Comparison of ENCODE assay signal across 36 mouse cellular contexts in genomic region chr9:119567800-119568199, GRCm38 (mm10). TPM values are rescaled to one million over a fixed set of nuclear protein-coding genes. Genes with fewer than 3 reads are reported as not detected.
"Had no signal": no experiment of that assay in that cellular context is flagged by ENCODE, and none has a peak within 500 bp of the region (broad histone marks: within the 10 kb centered on the region; RNA-seq: fewer than 3 reads in every experiment).

No protein-coding gene starts in this region.

- DNase-seq: heart, postnatal 10 days; heart, postnatal 14 days; heart, postnatal 36 days; heart, postnatal 4 days; kidney, adult 11 months; kidney, adult 18-20 months; kidney, adult 2 months; kidney, adult 8-10 months; kidney, adult 9 months; kidney, postnatal 10 days; kidney, postnatal 14 days; kidney, postnatal 25 days; kidney, postnatal 36 days; kidney, postnatal 4 days; layer of hippocampus, adult 9-11 months; layer of hippocampus, postnatal 36 days had no signal

- H3K4me1 ChIP-seq: intestine, embryonic 15.5 days had no signal

- H3K9me3 ChIP-seq: heart, embryonic 10.5 days; heart, embryonic 12.5 days; heart, embryonic 13.5 days; heart, embryonic 15.5 days; hindbrain, embryonic 10.5 days; hindbrain, embryonic 12.5 days; hindbrain, embryonic 13.5 days; hindbrain, embryonic 15.5 days; intestine, embryonic 15.5 days; kidney, embryonic 15.5 days had no signal

- H3K9ac ChIP-seq: heart, embryonic 12.5 days; heart, embryonic 13.5 days; heart, embryonic 15.5 days; hindbrain, embryonic 12.5 days; hindbrain, embryonic 13.5 days; hindbrain, embryonic 14.5 days; hindbrain, embryonic 15.5 days; intestine, embryonic 15.5 days; kidney, embryonic 15.5 days had no signal

- H3K4me3 ChIP-seq: heart, embryonic 10.5 days; heart, embryonic 12.5 days; heart, embryonic 13.5 days; heart, embryonic 15.5 days; hindbrain, embryonic 10.5 days; hindbrain, embryonic 12.5 days; hindbrain, embryonic 13.5 days; hindbrain, embryonic 15.5 days; intestine, embryonic 15.5 days; kidney, embryonic 15.5 days; layer of hippocampus, adult 2 months had no signal

- H3K27ac ChIP-seq: heart, embryonic 10.5 days; heart, embryonic 13.5 days; heart, embryonic 15.5 days; hindbrain, embryonic 10.5 days; hindbrain, embryonic 12.5 days; hindbrain, embryonic 13.5 days; hindbrain, embryonic 14.5 days; hindbrain, embryonic 15.5 days; hindbrain, postnatal 0 days; intestine, embryonic 15.5 days; kidney, embryonic 15.5 days; kidney, postnatal 0 days; layer of hippocampus, adult 2 months had no signal

- ATAC-seq: hindbrain, embryonic 16.5 days; hindbrain, postnatal 0 days; inflammation-experienced regulatory T-cells, adult 6 months; intestine, embryonic 15.5 days; intestine, embryonic 16.5 days; intestine, postnatal 0 days had no signal

- H3K36me3 ChIP-seq: heart, embryonic 10.5 days; heart, embryonic 12.5 days; heart, embryonic 13.5 days; heart, embryonic 15.5 days; hindbrain, embryonic 10.5 days; hindbrain, embryonic 12.5 days; hindbrain, embryonic 13.5 days; hindbrain, embryonic 15.5 days; intestine, embryonic 15.5 days; kidney, embryonic 15.5 days had no signal

- H3K4me2 ChIP-seq: heart, embryonic 11.5 days; heart, embryonic 12.5 days; heart, embryonic 13.5 days; heart, embryonic 15.5 days; hindbrain, embryonic 12.5 days; hindbrain, embryonic 13.5 days; hindbrain, embryonic 14.5 days; hindbrain, embryonic 15.5 days; intestine, embryonic 15.5 days; kidney, embryonic 15.5 days had no signal

RNA-seq across cellular contexts. Expression of gene Scn5a, which starts 11.0 kb away (rescaled TPM):
- total RNA-seq: hematopoietic stem cell, adult 5-6 weeks had no signal
- polyA plus RNA-seq: inflammation-experienced regulatory T-cells, adult 6 months had no signal
